Mouse (Mus musculus) brain, embryonic 14.5 days (tissue): ENCODE results near the gene Gnaz.

Experiments
- CTCF ChIP-seq: fragments of 200-500 bp; IDR thresholded peaks from 2 replicates; pipeline ENCODE4 v1.5.1; 2012; ENCODE audit warnings: inconsistent platforms, mild to moderate bottlenecking, moderate library complexity, borderline replicate concordance; ENCODE audit not compliant: insufficient read depth, insufficient read length; ENCODE audit errors: extremely low read depth
- POLR2A ChIP-seq: fragments of 200-500 bp; IDR thresholded peaks from 2 replicates; pipeline ENCODE4 v1.6.1; 2012; ENCODE audit warnings: mild to moderate bottlenecking, inconsistent platforms, borderline replicate concordance; ENCODE audit not compliant: poor library complexity, insufficient read depth, insufficient read length, severe bottlenecking; ENCODE audit errors: extremely low read depth

- no peak for TF ChIP-seq POLR2A
- TF ChIP-seq CTCF: no peak
Observed at GRCm38 (mm10) chr10:75026491-75026890, 59.5 kb downstream of the Gnaz start.
